Mouse (Mus musculus) hindbrain, embryonic 14.5 days (tissue): ENCODE results near the gene Gm43302. TPM values are rescaled to one million over a fixed set of nuclear protein-coding genes. Genes with fewer than 3 reads are reported as not detected.
"Not testable (repeated sequence)": the region's sequence is repeated elsewhere in the genome, so short reads cannot be mapped to it uniquely, and the experiment has no call there.

ENCODE experiments used
- ATAC-seq: fragments of 200-750 bp; cut with Nextera tagmentation; 2 replicates; pipeline ENCODE4 v1.8.0; 2017; ENCODE audit warnings: moderate number of reproducible peaks, mild to moderate bottlenecking, moderate TSS enrichment, moderate library complexity; ENCODE audit not compliant: low FRiP score
- DNase-seq: peaks from one replicate; pipeline ENCODE4 v3.0.0-alpha.2; 2015; ENCODE audit warnings: low spot score
- H3K27ac ChIP-seq: fragments of 300-500 bp; sonication (generic); 2 replicates; pipeline ENCODE4 v1.5.1; 2014; ENCODE audit warnings: mild to moderate bottlenecking, moderate library complexity
- H3K27me3 ChIP-seq: fragments of 300-500 bp; sonication (generic); 2 replicates; pipeline ENCODE4 v1.6.1; 2014; ENCODE audit warnings: mild to moderate bottlenecking, low read length, mixed read lengths; ENCODE audit not compliant: control insufficient read depth, insufficient read depth
- H3K36me3 ChIP-seq: fragments of 300-500 bp; sonication (generic); replicated peaks from 2 replicates; pipeline ENCODE4 v1.6.1; 2014; ENCODE audit not compliant: control insufficient read depth, insufficient read depth
- H3K4me1 ChIP-seq: fragments of 300-500 bp; sonication (generic); replicated peaks from 2 replicates; pipeline ENCODE4 v1.6.1; 2014; ENCODE audit warnings: antibody characterized with exemption, low read length, mixed read lengths; ENCODE audit not compliant: control insufficient read depth, insufficient read depth
- H3K4me2 ChIP-seq: fragments of 300-500 bp; sonication (generic); replicated peaks from 2 replicates; pipeline ENCODE4 v1.6.1; 2014; ENCODE audit warnings: mild to moderate bottlenecking, moderate library complexity
- H3K4me3 ChIP-seq: fragments of 300-500 bp; sonication (generic); replicated peaks from 2 replicates; pipeline ENCODE4 v1.5.1; 2014; ENCODE audit warnings: mild to moderate bottlenecking, low read length
- H3K9ac ChIP-seq: fragments of 300-500 bp; sonication (generic); 2 replicates; pipeline ENCODE4 v1.6.1; 2014
- H3K9me3 ChIP-seq: fragments of 300-500 bp; sonication (generic); 2 replicates; pipeline ENCODE4 v1.6.1; 2016; ENCODE audit warnings: low read length; ENCODE audit not compliant: control insufficient read depth
- WGBS: fragments of 180-500 bp; shearing (Covaris S2); extraction: QIAGEN DNeasy Blood & Tissue Kit; methylation state at CpG from one replicate; pipeline ENCODE4 v1.1.7; 2014; 5-methylcytosine and 5-hydroxymethylcytosine counted together
- polyA plus RNA-seq: library from polyadenylated mRNA; unstranded; fragments of >200 nt; fragmentation: Nextera tagmentation; extraction: Ambion mirVana; gene quantifications from 2 replicates; pipeline ENCODE4 v1.2.1, GENCODE M21; 2014

Gm43302 gene
- 0.33 and 1.1 TPM in 2 replicates for polyA plus RNA-seq

- not testable (repeated sequence) for H3K4me3 ChIP-seq, H3K9me3 ChIP-seq, ATAC-seq, H3K4me1 ChIP-seq, H3K27ac ChIP-seq, H3K4me2 ChIP-seq, H3K36me3 ChIP-seq, H3K27me3 ChIP-seq, H3K9ac ChIP-seq
- peak; percentile 34 for DNase-seq
- WGBS, result 44% methylated on average over 3 of the region's 3 CpGs
Measured at GRCm38 (mm10) chr5:105293226-105294165, at the start of gene Gm43302, which contains the start of gene Gbp6. Gene Gm43302 (minus strand): TSS chr5:105293695. Gene Gbp6 (minus strand): TSS chr5:105293698.

- Histone ChIP-seq H3K9ac (no peak overlapping the region), H3K27ac (no peak overlapping the region), H3K4me1 (no peaks in the 10 kb centered on the region), H3K4me3 (no peak overlapping the region), H3K36me3 (no peaks in the 10 kb centered on the region), H3K27me3 (no peaks in the 10 kb centered on the region), H3K4me2 (no peak overlapping the region), H3K9me3 (no peaks in the 10 kb centered on the region)
- 76% methylated on average over 2 of the region's 2 CpGs for WGBS
- DNase-seq (no peak), ATAC-seq (no peak)
Measured at GRCm38 (mm10) chr5:105341281-105341680, 47.8 kb upstream of the Gm43302 start.

GRCm38 (mm10) chr5:105322543-105322942 lies 29.0 kb upstream of the Gm43302 start:
- WGBS, result 74% methylated on average over 2 of the region's 2 CpGs
- Histone ChIP-seq H3K4me3 (no peak overlapping the region), H3K4me2 (no peak overlapping the region), H3K4me1 (no peaks in the 10 kb centered on the region), H3K27me3 (no peaks in the 10 kb centered on the region), H3K36me3 (no peaks in the 10 kb centered on the region), H3K27ac (no peak overlapping the region), H3K9ac (no peak overlapping the region), H3K9me3 (no peaks in the 10 kb centered on the region)
- DNase-seq (peak; percentile 59), ATAC-seq (no peak)

GRCm38 (mm10) chr5:105310941-105311340 lies 17.4 kb upstream of the Gm43302 start:
- H3K9ac ChIP-seq, result no peak overlapping the region
- 82% methylated on average over 2 of the region's 2 CpGs for WGBS
- no peaks in the 10 kb centered on the region for H3K9me3 ChIP-seq
- no peak for DNase-seq
- no peaks in the 10 kb centered on the region for H3K27me3 ChIP-seq
- no peak overlapping the region for H3K4me3 ChIP-seq
- no peak overlapping the region for H3K27ac ChIP-seq
- H3K4me2 ChIP-seq, result no peak overlapping the region
- H3K4me1 ChIP-seq, result no peaks in the 10 kb centered on the region
- H3K36me3 ChIP-seq, result no peaks in the 10 kb centered on the region
- no peak for ATAC-seq

GRCm38 (mm10) chr5:105309148-105309547 lies 15.7 kb upstream of the Gm43302 start:
- 73% methylated on average over 1 of the region's 1 CpGs for WGBS

GRCm38 (mm10) chr5:105306946-105307345 lies 13.5 kb upstream of the Gm43302 start:
- H3K4me1 ChIP-seq, H3K27me3 ChIP-seq, H3K9me3 ChIP-seq, H3K9ac ChIP-seq, H3K4me2 ChIP-seq, H3K36me3 ChIP-seq, ATAC-seq, H3K4me3 ChIP-seq, H3K27ac ChIP-seq, DNase-seq: not testable (repeated sequence)

More at GRCm38 (mm10) chr5:105309148-105309547, 15.7 kb upstream of the Gm43302 start:
- H3K36me3 ChIP-seq, H3K27ac ChIP-seq, H3K9me3 ChIP-seq, H3K9ac ChIP-seq, DNase-seq, H3K4me2 ChIP-seq, H3K4me1 ChIP-seq, H3K4me3 ChIP-seq, H3K27me3 ChIP-seq, ATAC-seq: not testable (repeated sequence)

GRCm38 (mm10) chr5:105306159-105306581 lies 12.7 kb upstream of the Gm43302 start:
- Histone ChIP-seq H3K9me3 (no peaks in the 10 kb centered on the region), H3K27me3 (no peaks in the 10 kb centered on the region), H3K4me1 (no peaks in the 10 kb centered on the region), H3K36me3 (no peaks in the 10 kb centered on the region), H3K4me3 (no peak overlapping the region), H3K9ac (no peak overlapping the region), H3K4me2 (no peak overlapping the region), H3K27ac (no peak overlapping the region)
- no peak for ATAC-seq
- WGBS, result 91% methylated on average over 1 of the region's 1 CpGs
- no peak for DNase-seq

GRCm38 (mm10) chr5:105305671-105306070 lies 12.2 kb upstream of the Gm43302 start:
- not testable (repeated sequence) for H3K4me2 ChIP-seq, H3K4me3 ChIP-seq, H3K36me3 ChIP-seq, H3K9ac ChIP-seq, DNase-seq, ATAC-seq, H3K9me3 ChIP-seq, H3K4me1 ChIP-seq, H3K27ac ChIP-seq, H3K27me3 ChIP-seq
- 91% methylated on average over 4 of the region's 4 CpGs for WGBS

GRCm38 (mm10) chr5:105301963-105302362 lies 8.5 kb upstream of the Gm43302 start:
- no peaks in the 10 kb centered on the region for H3K9me3 ChIP-seq
- ATAC-seq (no peak), DNase-seq (no peak)
- no peak overlapping the region for H3K9ac ChIP-seq
- H3K27ac ChIP-seq, result no peak overlapping the region
- no peaks in the 10 kb centered on the region for H3K36me3 ChIP-seq
- H3K27me3 ChIP-seq, result no peaks in the 10 kb centered on the region
- no peak overlapping the region for H3K4me3 ChIP-seq
- 71% methylated on average over 4 of the region's 4 CpGs for WGBS
- H3K4me2 ChIP-seq, result no peak overlapping the region
- no peaks in the 10 kb centered on the region for H3K4me1 ChIP-seq
